Mouse (Mus musculus) megakaryocyte progenitor cell, adult 5-6 weeks (primary cell): ENCODE results near the gene Abcb10. TPM values are rescaled to one million over a fixed set of nuclear protein-coding genes. Genes with fewer than 3 reads are reported as not detected.

Experiments used
- ATAC-seq: replicated peaks from 2 replicates; pipeline ENCODE4 v1.8.0; 2016; ENCODE audit warnings: mild to moderate bottlenecking, moderate TSS enrichment, inconsistent platforms; ENCODE audit not compliant: poor library complexity
- total RNA-seq, 2 experiments: library from RNA; stranded (forward) in 1 of 2; stranded (reverse) in 1 of 2; fragments of 157-497, 149-512 nt in 1 of 2; fragments of 200-1000 nt in 1 of 2; gene quantifications; 2 replicates each; pipeline versions ENCODE4 v1.2.3 to v1.2.4; 2015 to 2017

The Abcb10 gene
- total RNA-seq, 2 experiments from 2014 or later = 15.5 to 25.0 TPM

- ATAC-seq = no peak
Measured at GRCm38 (mm10) chr8:123912265-123912664, 70.7 kb downstream of the Abcb10 start.

GRCm38 (mm10) chr8:123907604-123908003 is 75.3 kb downstream of the Abcb10 start:
- ATAC-seq = no peak

- no peak for ATAC-seq
Measured at GRCm38 (mm10) chr8:123902653-123903052, 80.3 kb downstream of the Abcb10 start.

Other genes with a start within 250 kb of the Abcb10 start
- 5.3 and 12.5 TPM in 2 replicates for gene Rab4a, start 177.1 kb downstream of the Abcb10 start, total RNA-seq (2015)
- 5.2 and 5.9 TPM in 2 replicates for gene Rab4a, start 177.1 kb downstream of the Abcb10 start, total RNA-seq (2017)
- gene Ccsap, start 122.9 kb downstream of the Abcb10 start, total RNA-seq (2015) = 5.3 and 6.9 TPM in 2 replicates
- 6.3 and 8.4 TPM in 2 replicates for gene Ccsap, start 122.9 kb downstream of the Abcb10 start, total RNA-seq (2017)
- not detected in 2 replicates for gene Acta1, start 88.4 kb downstream of the Abcb10 start, total RNA-seq (2015)
- not detected in 2 replicates for gene Acta1, start 88.4 kb downstream of the Abcb10 start, total RNA-seq (2017)
- 27.8 and 28.7 TPM in 2 replicates for gene Nup133, start 33.9 kb downstream of the Abcb10 start, total RNA-seq (2015)
- 28.2 and 33.0 TPM in 2 replicates for gene Nup133, start 33.9 kb downstream of the Abcb10 start, total RNA-seq (2017)
- gene Taf5l, start 38.3 kb upstream of the Abcb10 start, total RNA-seq (2015) = 30.5 and 32.8 TPM in 2 replicates
- gene Taf5l, start 38.3 kb upstream of the Abcb10 start, total RNA-seq (2017) = 32.8 and 34.4 TPM in 2 replicates
- 25.5 and 29.6 TPM in 2 replicates for gene Urb2, start 38.4 kb upstream of the Abcb10 start, total RNA-seq (2015)
- gene Urb2, start 38.4 kb upstream of the Abcb10 start, total RNA-seq (2017) = 23.9 and 24.2 TPM in 2 replicates
- gene Galnt2, start 248.3 kb upstream of the Abcb10 start, total RNA-seq (2015) = 50.8 and 51.2 TPM in 2 replicates
- gene Galnt2, start 248.3 kb upstream of the Abcb10 start, total RNA-seq (2017) = 20.9 and 36.1 TPM in 2 replicates